Mouse (Mus musculus): ENCODE results near the gene Cnbd2. TPM values are rescaled to one million over a fixed set of nuclear protein-coding genes. Genes with fewer than 3 reads are reported as not detected.

The Cnbd2 gene
- 2.3 TPM in 2 replicates for polyA plus RNA-seq (2016; fragmentation: Nextera tagmentation; extraction: Ambion mirVana)

DNA sequence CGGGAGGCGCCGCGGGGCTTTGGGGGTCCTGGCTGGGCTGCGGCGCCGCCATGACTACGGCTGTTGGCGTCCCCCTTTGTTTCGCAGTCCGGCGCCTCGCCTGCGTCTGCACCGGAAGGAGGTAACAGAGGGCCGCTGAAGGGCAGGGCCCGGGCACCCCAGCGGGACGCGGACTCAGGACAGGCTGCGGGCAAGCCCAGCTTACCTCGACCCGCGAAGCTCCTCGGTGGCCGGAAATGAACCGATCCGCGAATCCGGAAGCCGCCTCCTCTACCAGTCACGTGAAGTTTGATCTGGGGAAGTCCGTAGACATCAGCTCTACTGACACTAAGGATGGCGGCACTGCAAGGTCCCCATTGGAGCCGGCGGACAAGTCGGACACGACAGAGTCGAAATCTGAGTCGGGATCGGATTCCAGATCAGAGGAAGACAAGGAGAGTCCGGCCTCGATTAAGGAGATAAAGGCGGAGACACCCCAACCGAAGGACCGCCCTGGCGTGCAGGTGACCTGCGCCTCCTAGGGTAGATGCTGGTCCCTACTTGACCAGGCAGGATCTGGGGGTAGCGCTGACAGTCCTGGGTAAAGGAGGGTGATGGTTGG is at the start of gene Cnbd2, which contains the start of gene Scand1:
TSS of gene Cnbd2 (plus strand) at position 3 of the 601 bp plus-strand sequence.
TSS of gene Scand1 (minus strand) at position 408 of the 601 bp plus-strand sequence.
- peak; percentile 93 for DNase-seq (ENCODE audit: low spot score)
- Histone ChIP-seq H3K36me3 (peaks cover 23% of the 10 kb centered on the region), H3K4me3 (peak within 1 kb of the TSS; percentile 76), H3K27ac (peak within 1 kb of the TSS; percentile 98), H3K4me1 (peaks cover 12% of the 10 kb centered on the region), H3K9me3 (no peaks in the 10 kb centered on the region), H3K27me3 (ENCODE audit: insufficient read depth, poor library complexity, severe bottlenecking) (no peaks in the 10 kb centered on the region)
- 0% methylated on average over 49 of the region's 49 CpGs for WGBS

DNA sequence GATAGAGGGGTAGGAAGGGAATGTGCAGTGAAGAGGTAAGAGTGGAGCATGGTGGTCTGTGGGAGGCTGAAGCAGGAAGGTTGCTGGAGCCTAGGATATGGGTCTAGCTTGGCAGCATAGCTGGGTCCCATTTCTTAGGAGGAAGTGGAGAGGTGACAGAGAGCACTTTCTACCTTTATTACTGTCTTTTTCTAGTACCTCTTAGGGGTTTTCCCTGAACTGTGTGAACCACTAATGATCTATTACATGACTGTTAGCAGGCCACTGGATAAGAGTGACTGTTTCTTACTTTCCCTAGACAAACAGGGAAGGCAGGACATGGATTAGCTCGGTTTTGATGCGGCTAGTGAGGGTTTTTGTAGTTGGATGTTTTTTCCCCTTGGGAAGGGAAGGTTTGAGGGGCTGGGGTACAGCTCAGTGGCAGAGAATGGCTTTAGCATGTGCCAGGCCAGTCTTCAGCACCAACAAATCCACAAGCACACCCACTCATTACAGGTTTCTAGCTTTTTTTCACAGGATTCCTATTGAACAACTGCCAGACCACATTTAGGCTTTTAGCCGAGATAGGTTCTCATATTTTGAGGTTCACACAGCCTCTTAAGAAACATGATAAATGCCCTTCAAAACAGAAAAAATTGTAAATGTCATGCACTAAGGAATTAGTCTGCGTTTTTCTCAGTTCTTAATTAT is 48.8 kb upstream of the Cnbd2 start:
- Histone ChIP-seq H3K27ac (no peak overlapping the region), H3K9me3 (no peaks in the 10 kb centered on the region), H3K4me1 (peaks cover 5% of the 10 kb centered on the region; the same call in 1 of the 2 replicates), H3K4me3 (no peak overlapping the region), H3K27me3 (ENCODE audit: insufficient read depth, poor library complexity, severe bottlenecking) (no peaks in the 10 kb centered on the region), H3K36me3 (peaks cover 60% of the 10 kb centered on the region)
- WGBS = 80% methylated on average over 4 of the region's 4 CpGs
- no peak for DNase-seq (ENCODE audit: low spot score)

DNA sequence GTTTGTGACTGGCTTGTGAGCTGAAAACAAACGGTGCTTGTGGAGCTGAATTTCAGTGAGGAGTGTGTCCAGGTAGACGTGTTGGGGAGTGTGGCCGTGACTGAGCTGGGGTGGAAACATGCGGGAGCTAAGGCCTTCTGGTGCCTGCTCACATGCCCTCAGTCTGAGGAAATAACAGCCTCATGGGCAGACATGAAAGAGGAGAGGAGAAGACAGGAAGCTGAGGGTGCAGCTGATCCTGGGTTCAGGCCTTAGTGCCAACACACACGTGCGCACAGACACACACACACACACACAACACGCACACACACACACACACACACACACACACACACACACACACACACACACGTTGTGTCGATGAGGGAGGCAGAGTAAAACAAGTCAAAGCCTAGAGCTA is 44.5 kb upstream of the Cnbd2 start:
- H3K4me3 ChIP-seq = no peak overlapping the region
- 96% methylated on average over 9 of the region's 9 CpGs for WGBS
- no peaks in the 10 kb centered on the region for H3K4me1 ChIP-seq
- no peaks in the 10 kb centered on the region for H3K27me3 ChIP-seq (ENCODE audit: insufficient read depth, poor library complexity, severe bottlenecking)
- no peak for DNase-seq (ENCODE audit: low spot score)
- no peak overlapping the region for H3K27ac ChIP-seq
- H3K36me3 ChIP-seq = peaks cover 43% of the 10 kb centered on the region
- no peaks in the 10 kb centered on the region for H3K9me3 ChIP-seq

DNA sequence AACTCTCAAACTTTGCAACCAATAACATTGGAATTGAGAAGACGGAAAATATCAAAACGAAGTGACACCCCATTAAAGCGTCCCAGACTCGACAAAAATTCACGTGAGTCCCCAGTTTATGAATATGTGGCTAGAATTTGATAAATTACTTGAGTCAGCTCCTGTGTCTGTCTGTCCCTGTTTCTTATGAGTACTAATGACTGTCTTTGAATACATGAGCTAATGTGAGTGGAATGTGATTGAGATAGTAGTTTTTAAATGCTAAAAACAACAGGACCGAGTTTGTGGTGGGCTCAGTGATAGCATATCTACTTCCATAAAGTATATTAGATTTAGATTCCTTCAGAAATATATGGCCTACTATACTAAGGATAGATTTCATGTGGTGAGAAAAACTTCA is 39.5 kb upstream of the Cnbd2 start:
- Histone ChIP-seq H3K9me3 (no peaks in the 10 kb centered on the region), H3K27me3 (ENCODE audit: insufficient read depth, poor library complexity, severe bottlenecking) (no peaks in the 10 kb centered on the region), H3K4me3 (no peak overlapping the region), H3K36me3 (peaks cover 46% of the 10 kb centered on the region), H3K27ac (no peak overlapping the region), H3K4me1 (no peaks in the 10 kb centered on the region)
- no peak for DNase-seq (ENCODE audit: low spot score)
- WGBS = 84% methylated on average over 6 of the region's 6 CpGs

DNA sequence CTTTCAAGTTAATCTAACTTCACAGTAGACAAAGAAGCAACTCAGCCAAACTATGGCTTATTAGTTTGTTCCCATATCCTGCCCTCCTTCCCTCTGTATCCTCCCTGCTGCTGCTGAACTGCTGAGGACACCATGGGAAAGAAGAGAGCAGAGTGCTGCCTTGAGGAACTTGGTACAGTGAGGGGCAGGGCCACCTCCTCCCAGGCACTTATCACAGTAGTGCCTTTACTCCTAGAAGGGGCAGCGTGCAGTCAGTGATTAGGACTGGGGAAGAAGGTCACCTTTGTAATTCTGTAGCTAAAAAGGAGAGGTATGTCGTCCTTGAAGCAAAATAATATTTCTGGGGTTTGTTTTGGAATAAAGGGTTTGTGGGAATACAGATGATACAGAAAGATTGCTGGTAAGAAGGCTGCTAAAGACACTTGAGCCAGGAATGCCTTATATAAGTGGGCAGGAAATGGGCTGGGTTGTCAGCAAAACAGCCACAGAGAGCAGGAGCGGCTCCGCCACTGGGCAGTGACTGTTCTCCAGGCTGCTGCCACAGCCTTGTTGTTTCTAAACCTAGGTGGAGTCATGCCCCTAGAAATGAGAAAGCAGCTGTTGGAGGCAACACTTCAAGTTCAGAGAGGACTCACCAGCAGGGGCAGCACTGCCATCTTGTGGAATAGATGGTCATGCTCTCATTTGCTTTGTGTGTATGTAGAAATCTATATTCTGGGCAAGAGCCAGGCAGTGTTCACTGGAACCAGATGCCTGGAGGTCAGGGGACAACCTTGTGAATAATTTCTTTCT is 33.7 kb upstream of the Cnbd2 start:
- Histone ChIP-seq H3K27ac (peak overlapping the region; percentile 49; the same call in 1 of the 2 replicates), H3K4me3 (no peak overlapping the region)
- WGBS = 26% methylated on average over 4 of the region's 4 CpGs

DNA sequence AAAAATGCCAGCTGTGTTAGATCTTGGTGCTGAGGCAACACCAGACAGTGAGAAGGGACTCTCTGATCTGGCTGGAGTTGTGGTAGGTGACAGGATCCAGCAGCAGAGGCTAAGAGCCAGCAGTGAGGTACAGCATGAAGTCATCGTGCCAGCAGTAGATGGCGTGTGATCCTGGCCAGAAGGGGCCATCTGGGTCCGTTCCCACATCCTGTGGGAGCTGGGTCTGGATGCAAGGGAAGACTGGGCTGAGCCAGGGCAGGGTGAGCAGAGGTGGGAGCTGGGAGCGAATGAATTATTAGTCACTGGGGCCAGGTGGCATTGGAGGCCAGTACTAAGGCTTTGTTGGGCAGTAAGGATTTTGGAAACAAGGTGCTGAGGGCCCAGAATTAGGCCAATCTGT is 30.9 kb upstream of the Cnbd2 start:
- DNase-seq (ENCODE audit: low spot score) = no peak
- H3K4me1 ChIP-seq = peaks cover 9% of the 10 kb centered on the region
- H3K27ac ChIP-seq = no peak overlapping the region
- 72% methylated on average over 4 of the region's 4 CpGs for WGBS
- H3K4me3 ChIP-seq = no peak overlapping the region
- no peaks in the 10 kb centered on the region for H3K9me3 ChIP-seq
- H3K36me3 ChIP-seq = peaks cover 39% of the 10 kb centered on the region
- H3K27me3 ChIP-seq (ENCODE audit: insufficient read depth, poor library complexity, severe bottlenecking) = no peaks in the 10 kb centered on the region

More for the DNA sequence above, 33.7 kb upstream of the Cnbd2 start:
- Histone ChIP-seq H3K36me3 (peaks cover 43% of the 10 kb centered on the region), H3K27me3 (ENCODE audit: insufficient read depth, poor library complexity, severe bottlenecking) (no peaks in the 10 kb centered on the region), H3K9me3 (no peaks in the 10 kb centered on the region), H3K4me1 (peaks cover 9% of the 10 kb centered on the region)
- peak; percentile 91 for DNase-seq (ENCODE audit: low spot score)

DNA sequence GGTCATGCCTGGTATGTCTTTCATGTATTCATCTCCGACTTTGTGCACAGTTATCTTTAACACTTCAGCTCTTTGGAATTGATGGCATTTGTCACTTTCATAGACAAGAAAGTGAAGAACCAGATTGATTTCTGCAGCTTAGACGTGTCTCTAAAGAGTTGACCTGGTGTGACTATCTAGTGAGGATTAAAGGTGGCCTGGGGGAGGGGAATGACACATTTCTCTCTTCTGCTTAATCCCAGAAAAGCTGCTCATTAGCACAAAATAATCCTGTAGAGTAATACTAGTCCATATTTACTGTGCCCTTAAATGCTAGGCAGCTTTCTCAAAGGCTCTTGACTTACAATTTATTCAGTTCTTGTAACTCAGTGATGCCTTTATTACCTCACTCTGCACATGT is 26.9 kb upstream of the Cnbd2 start:
- no peaks in the 10 kb centered on the region for H3K27me3 ChIP-seq (ENCODE audit: insufficient read depth, poor library complexity, severe bottlenecking)
- peaks cover 47% of the 10 kb centered on the region for H3K36me3 ChIP-seq
- peaks cover 7% of the 10 kb centered on the region; the same call in 1 of the 2 replicates for H3K4me1 ChIP-seq
- DNase-seq (ENCODE audit: low spot score) = no peak
- H3K4me3 ChIP-seq = no peak overlapping the region
- no peaks in the 10 kb centered on the region for H3K9me3 ChIP-seq
- WGBS = 62% methylated on average over 2 of the region's 2 CpGs
- no peak overlapping the region for H3K27ac ChIP-seq

DNA sequence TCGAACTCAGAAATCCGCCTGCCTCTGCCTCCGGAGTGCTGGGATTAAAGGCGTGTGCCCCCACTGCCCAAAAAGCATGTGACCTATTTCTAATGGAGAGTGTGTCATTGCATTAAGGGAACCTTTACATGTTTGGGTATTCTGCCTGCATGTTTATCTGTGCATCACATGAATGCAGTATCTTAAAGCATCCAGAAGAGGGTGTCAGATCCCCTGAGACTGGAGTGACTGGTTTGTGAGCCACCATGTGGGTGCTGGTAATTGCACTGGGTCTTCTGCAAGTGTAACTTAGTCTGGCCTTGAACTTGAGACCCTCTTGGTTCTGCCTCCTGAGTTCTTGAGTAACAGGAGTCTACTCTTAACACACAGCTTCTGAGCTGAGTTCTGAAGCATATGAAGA is 25.4 kb upstream of the Cnbd2 start:
- WGBS = 93% methylated on average over 4 of the region's 4 CpGs
- peaks cover 53% of the 10 kb centered on the region for H3K36me3 ChIP-seq
- no peak overlapping the region for H3K4me3 ChIP-seq
- no peak for DNase-seq (ENCODE audit: low spot score)
- peaks cover 7% of the 10 kb centered on the region; the same call in 1 of the 2 replicates for H3K4me1 ChIP-seq
- no peaks in the 10 kb centered on the region for H3K27me3 ChIP-seq (ENCODE audit: insufficient read depth, poor library complexity, severe bottlenecking)
- no peak overlapping the region for H3K27ac ChIP-seq
- no peaks in the 10 kb centered on the region for H3K9me3 ChIP-seq

DNA sequence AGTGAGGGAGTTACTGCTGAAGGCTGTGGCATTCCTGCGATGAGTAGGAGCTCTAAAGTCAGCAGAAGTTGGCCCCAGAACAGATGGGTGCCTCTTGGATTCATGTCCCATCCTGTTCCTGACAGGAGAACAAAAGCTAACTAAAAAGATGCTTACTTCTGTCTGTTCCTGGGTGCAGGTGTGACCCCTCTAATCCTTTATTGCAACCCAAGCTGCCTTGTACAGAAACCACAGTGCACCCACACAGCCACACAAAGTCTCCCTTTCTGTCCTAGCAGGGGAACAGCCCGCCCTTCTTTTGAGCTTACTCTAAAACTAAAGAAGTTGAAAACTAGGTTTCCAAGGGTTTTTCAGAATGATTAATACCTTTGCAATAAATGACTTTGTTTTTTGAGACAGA is 23.9 kb upstream of the Cnbd2 start:
- Histone ChIP-seq H3K27me3 (ENCODE audit: insufficient read depth, poor library complexity, severe bottlenecking) (no peaks in the 10 kb centered on the region), H3K4me3 (no peak overlapping the region), H3K27ac (no peak overlapping the region), H3K4me1 (peaks cover 7% of the 10 kb centered on the region; the same call in 1 of the 2 replicates), H3K9me3 (no peaks in the 10 kb centered on the region), H3K36me3 (peaks cover 56% of the 10 kb centered on the region)
- 86% methylated on average over 2 of the region's 2 CpGs for WGBS
- DNase-seq (ENCODE audit: low spot score) = no peak

DNA sequence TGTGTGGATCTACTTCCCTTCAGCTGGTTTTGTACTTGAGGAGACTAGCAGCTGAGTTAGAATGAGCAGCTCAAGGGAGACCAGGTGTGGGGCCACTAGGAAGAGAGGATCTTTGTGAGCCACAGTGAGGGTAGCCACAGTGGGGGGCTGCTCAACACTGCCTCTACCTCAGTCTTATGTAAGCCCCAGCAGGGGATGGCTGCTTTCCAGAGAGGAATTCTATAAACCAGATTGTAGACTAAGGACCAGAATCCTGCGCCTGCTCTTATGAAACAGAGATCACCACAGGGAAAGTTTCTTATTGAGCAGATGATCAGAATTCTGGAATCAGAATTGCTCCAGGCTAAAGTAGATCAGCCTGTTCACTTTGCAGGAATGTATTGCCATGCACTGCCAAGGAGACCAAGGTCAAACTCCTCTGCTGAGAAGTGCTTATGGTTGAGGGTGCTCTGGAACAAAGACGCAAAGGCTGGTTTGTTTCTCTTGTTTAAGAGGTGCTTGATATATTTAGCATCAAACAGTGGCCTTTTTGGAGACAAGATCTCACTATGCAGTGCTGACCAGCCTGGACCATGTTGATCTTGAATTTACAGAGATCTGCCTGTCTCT is 22.4 kb upstream of the Cnbd2 start:
- peaks cover 65% of the 10 kb centered on the region for H3K36me3 ChIP-seq
- H3K9me3 ChIP-seq = no peaks in the 10 kb centered on the region
- H3K4me1 ChIP-seq = peaks cover 7% of the 10 kb centered on the region; the same call in 1 of the 2 replicates
- no peak overlapping the region for H3K4me3 ChIP-seq
- peak overlapping the region; percentile 76 for H3K27ac ChIP-seq
- 74% methylated on average over 2 of the region's 2 CpGs for WGBS
- H3K27me3 ChIP-seq (ENCODE audit: insufficient read depth, poor library complexity, severe bottlenecking) = no peaks in the 10 kb centered on the region
- DNase-seq (ENCODE audit: low spot score) = no peak

DNA sequence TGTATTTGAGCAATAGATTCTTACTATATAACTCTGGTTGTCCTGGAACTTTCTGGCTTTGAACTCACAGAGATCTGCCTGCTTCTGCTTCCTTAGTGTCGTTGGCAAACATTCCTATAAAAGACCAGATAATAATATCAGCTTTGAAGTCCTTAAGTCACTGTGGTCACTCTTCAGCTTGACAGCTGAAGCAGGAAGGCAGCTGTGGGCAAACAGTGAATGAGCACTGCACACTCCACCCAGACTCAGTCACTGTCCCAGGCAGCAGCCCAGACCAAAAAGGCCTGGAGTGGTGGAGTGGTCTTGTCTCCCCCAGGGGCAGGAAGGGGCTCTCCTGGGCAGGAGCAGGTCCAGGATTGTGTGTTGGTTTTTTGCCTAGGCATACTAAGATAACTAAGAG is 20.1 kb upstream of the Cnbd2 start:
- peaks cover 73% of the 10 kb centered on the region for H3K36me3 ChIP-seq
- no peak overlapping the region for H3K4me3 ChIP-seq
- DNase-seq (ENCODE audit: low spot score) = no peak
- H3K9me3 ChIP-seq = no peaks in the 10 kb centered on the region
- WGBS = 68% methylated on average over 1 of the region's 1 CpGs
- H3K27ac ChIP-seq = no peak overlapping the region
- no peaks in the 10 kb centered on the region for H3K27me3 ChIP-seq (ENCODE audit: insufficient read depth, poor library complexity, severe bottlenecking)
- H3K4me1 ChIP-seq = peaks cover 7% of the 10 kb centered on the region; the same call in 1 of the 2 replicates

DNA sequence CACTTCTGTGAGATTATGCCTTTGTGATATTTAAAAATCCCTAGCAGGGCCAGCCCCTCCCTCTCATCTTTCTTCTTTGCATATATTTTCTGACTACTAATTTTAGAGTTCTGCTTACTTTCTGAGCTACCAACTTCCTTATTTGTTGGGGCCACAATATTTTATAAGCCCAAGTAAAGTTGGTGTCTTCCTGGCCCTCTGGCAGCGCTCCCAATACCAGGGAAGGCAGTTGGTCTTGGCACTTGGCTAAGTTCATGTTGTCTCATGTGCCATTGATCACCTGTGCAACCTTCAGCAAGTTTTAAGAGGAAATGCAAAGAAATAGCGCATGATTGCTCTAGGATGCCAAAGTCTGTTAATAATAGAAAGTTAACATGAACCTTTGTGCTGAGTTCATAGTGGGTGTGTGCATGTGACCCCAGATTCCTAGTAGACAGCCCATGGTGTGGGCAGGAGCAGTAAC is 16.5 kb upstream of the Cnbd2 start:
- Histone ChIP-seq H3K36me3 (peaks cover 85% of the 10 kb centered on the region), H3K9me3 (no peaks in the 10 kb centered on the region), H3K27ac (no peak overlapping the region), H3K4me3 (no peak overlapping the region), H3K27me3 (ENCODE audit: insufficient read depth, poor library complexity, severe bottlenecking) (no peaks in the 10 kb centered on the region), H3K4me1 (peaks cover 10% of the 10 kb centered on the region; the same call in 1 of the 2 replicates)
- 93% methylated on average over 2 of the region's 2 CpGs for WGBS
- DNase-seq (ENCODE audit: low spot score) = no peak
